Comparison of ENCODE assay signal across 16 mouse cellular contexts in the genomic region with DNA sequence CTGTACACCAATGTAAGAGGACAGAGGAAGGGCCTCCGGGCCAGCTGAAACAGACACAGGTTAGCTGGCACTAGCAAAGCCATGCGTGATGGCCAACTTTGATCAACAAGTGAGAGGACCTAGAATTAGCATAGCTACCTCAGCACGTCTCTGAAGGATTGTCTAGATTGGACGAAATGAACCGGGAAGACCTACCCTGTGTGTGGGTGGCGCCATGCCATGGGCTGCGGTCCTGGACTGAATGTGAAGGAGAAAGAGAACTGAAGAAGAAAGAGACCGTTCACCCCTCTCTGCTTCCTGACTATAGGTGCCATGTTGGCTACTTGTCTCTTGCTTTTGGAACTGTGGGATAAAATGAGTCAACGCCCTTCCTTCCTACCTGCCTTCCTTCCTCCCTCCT.
"Had no signal": no experiment of that assay in that cellular context is flagged by ENCODE, and none has a peak within 500 bp of the region (broad histone marks: within the 10 kb centered on the region; RNA-seq: fewer than 3 reads in every experiment).

No protein-coding gene starts in this region.

- DNase-seq: retina, postnatal 1 day; right cerebral cortex, adult 18-20 months; right cerebral cortex, postnatal 14 days; right cerebral cortex, postnatal 25 days; right cerebral cortex, postnatal 4 days; spleen, adult 18-20 months; thymus, adult 18-20 months; thymus, adult 2 months; thymus, postnatal 14 days; thymus, postnatal 25 days; thymus, postnatal 36 days; thymus, postnatal 4 days had no signal

- H3K27me3 ChIP-seq: neural tube, embryonic 13.5 days; neural tube, embryonic 15.5 days; stomach, embryonic 15.5 days had no signal

- H3K4me1 ChIP-seq: stomach, embryonic 15.5 days had no signal

- H3K9me3 ChIP-seq: neural tube, embryonic 13.5 days; neural tube, embryonic 15.5 days; stomach, embryonic 15.5 days had no signal

- H3K36me3 ChIP-seq: neural tube, embryonic 13.5 days; neural tube, embryonic 15.5 days; stomach, embryonic 15.5 days had no signal

- H3K4me3 ChIP-seq: neural tube, embryonic 13.5 days; neural tube, embryonic 15.5 days; stomach, embryonic 15.5 days had no signal

- H3K4me2 ChIP-seq: neural tube, embryonic 13.5 days; neural tube, embryonic 15.5 days; stomach, embryonic 15.5 days had no signal

- H3K27ac ChIP-seq: neural tube, embryonic 13.5 days; neural tube, embryonic 15.5 days; stomach, embryonic 15.5 days; stomach, postnatal 0 days had no signal

- H3K9ac ChIP-seq: neural tube, embryonic 13.5 days; neural tube, embryonic 15.5 days; stomach, embryonic 15.5 days had no signal
